Mouse (Mus musculus) CH12.LX (cell line): ENCODE results near the gene Nsun2. TPM values are rescaled to one million over a fixed set of nuclear protein-coding genes. Genes with fewer than 3 reads are reported as not detected.

Source experiments
- DNase-seq: peaks from one replicate; pipeline ENCODE4 v3.0.0-alpha.2; 2013; ENCODE audit errors: extremely low read depth
- H3K27ac ChIP-seq: 2 replicates; pipeline ENCODE4 v1.5.1; 2012; ENCODE audit warnings: low read depth, mild to moderate bottlenecking, control low read depth, moderate library complexity; ENCODE audit not compliant: insufficient read depth
- H3K27me3 ChIP-seq: replicated peaks from 2 replicates; pipeline ENCODE3; 2012; ENCODE audit warnings: inconsistent platforms
- H3K36me3 ChIP-seq, 2 experiments: replicated peaks in 1 of 2; 2 replicates each; pipeline versions ENCODE3 to v1.6.1; 2012; ENCODE audit warnings: inconsistent platforms in 1 of 2, low read length in 1 of 2, mild to moderate bottlenecking in 1 of 2, mixed read lengths in 1 of 2, moderate library complexity in 1 of 2; ENCODE audit not compliant: control insufficient read depth in 1 of 2, insufficient read depth in 1 of 2
- H3K4me1 ChIP-seq, 2 experiments: 2 replicates each; pipeline ENCODE4 v1.6.1; 2012; ENCODE audit warnings: inconsistent platforms in 1 of 2, moderate library complexity in 1 of 2; ENCODE audit not compliant: insufficient read depth in 2 of 2, control insufficient read depth in 1 of 2
- H3K4me2 ChIP-seq: 2 replicates; pipeline ENCODE4 v1.6.1; 2012; ENCODE audit warnings: low read depth, mild to moderate bottlenecking, control low read depth; ENCODE audit not compliant: poor library complexity, insufficient read depth, severe bottlenecking
- H3K4me3 ChIP-seq, 3 experiments: fragments of 150-350 bp in 1 of 3; sonication (generic) in 1 of 3; replicated peaks in 1 of 3; 2 replicates each; pipeline versions ENCODE3 to v1.5.1; 2011 to 2012; ENCODE audit warnings: low read depth in 2 of 3, low read length in 2 of 3, mild to moderate bottlenecking in 2 of 3, moderate library complexity in 2 of 3, control low read depth in 1 of 3, improper control_type of control experiment in 1 of 3, inconsistent platforms in 1 of 3, mixed read lengths in 1 of 3; ENCODE audit not compliant: poor library complexity in 1 of 3
- H3K79me2 ChIP-seq: replicated peaks from 2 replicates; pipeline ENCODE4 v1.6.1; 2012; ENCODE audit warnings: mild to moderate bottlenecking, moderate library complexity; ENCODE audit not compliant: control insufficient read depth, poor library complexity, insufficient read depth, severe bottlenecking; ENCODE audit errors: extremely low read depth
- H3K9ac ChIP-seq: 2 replicates; pipeline ENCODE4 v1.6.1; 2012; ENCODE audit warnings: low read depth, mild to moderate bottlenecking, control low read depth, moderate library complexity; ENCODE audit not compliant: insufficient read depth
- H3K9me3 ChIP-seq: replicated peaks from 2 replicates; pipeline ENCODE3; 2012; ENCODE audit warnings: low read length, inconsistent platforms, mixed read lengths
- CHD1 ChIP-seq: IDR thresholded peaks from 2 replicates; pipeline ENCODE4 v1.6.1; 2012; ENCODE audit warnings: low read depth, low read length, improper control_type of control experiment, inconsistent platforms
- ELF1 ChIP-seq: IDR thresholded peaks from 2 replicates; pipeline ENCODE4 v1.6.1; 2014; ENCODE audit warnings: low read depth, mild to moderate bottlenecking, inconsistent platforms, low read length, improper control_type of control experiment
- GABPA ChIP-seq: IDR thresholded peaks from 2 replicates; pipeline ENCODE4 v1.6.1; 2012; ENCODE audit warnings: low read depth, low read length, improper control_type of control experiment, inconsistent platforms; ENCODE audit not compliant: insufficient replicate concordance
- IRF4 ChIP-seq: IDR thresholded peaks from 2 replicates; pipeline ENCODE4 v1.6.1; 2014; ENCODE audit warnings: low read depth, mild to moderate bottlenecking, inconsistent platforms, low read length, improper control_type of control experiment
- JUN ChIP-seq: IDR thresholded peaks from 2 replicates; pipeline ENCODE4 v1.6.1; 2011; ENCODE audit warnings: low read depth, mild to moderate bottlenecking, low read length, improper control_type of control experiment, moderate library complexity; ENCODE audit not compliant: insufficient read depth
- MAX ChIP-seq: IDR thresholded peaks from 2 replicates; pipeline ENCODE4 v1.6.1; 2011; ENCODE audit warnings: low read length, improper control_type of control experiment
- MXI1 ChIP-seq: IDR thresholded peaks from 2 replicates; pipeline ENCODE4 v1.6.1; 2011; ENCODE audit warnings: mild to moderate bottlenecking, low read depth, low read length, improper control_type of control experiment
- NRF1 ChIP-seq: IDR thresholded peaks from 2 replicates; pipeline ENCODE4 v1.6.1; 2014; ENCODE audit warnings: low read depth, mild to moderate bottlenecking, inconsistent platforms, low read length, improper control_type of control experiment, moderate library complexity
- PAX5 ChIP-seq: IDR thresholded peaks from 2 replicates; pipeline ENCODE4 v1.6.1; 2012; ENCODE audit warnings: low read length, inconsistent platforms, mixed read lengths
- POLR2AphosphoS2 ChIP-seq: IDR thresholded peaks from 2 replicates; pipeline ENCODE4 v1.6.1; 2011; ENCODE audit warnings: low read depth, low read length, improper control_type of control experiment
- RCOR1 ChIP-seq: conservative IDR thresholded peaks from 2 replicates; pipeline ENCODE4 v1.6.1; 2012; ENCODE audit warnings: low read depth, mild to moderate bottlenecking, inconsistent platforms, low read length, improper control_type of control experiment
- SIN3A ChIP-seq: IDR thresholded peaks from 2 replicates; pipeline ENCODE4 v1.6.1; 2012; ENCODE audit warnings: low read length, improper control_type of control experiment, inconsistent platforms
- UBTF ChIP-seq: IDR thresholded peaks from 2 replicates; pipeline ENCODE4 v1.6.1; 2012; ENCODE audit warnings: low read depth, mild to moderate bottlenecking, inconsistent platforms, low read length, improper control_type of control experiment, moderate library complexity
- USF2 ChIP-seq: conservative IDR thresholded peaks from 2 replicates; pipeline ENCODE4 v1.6.1; 2011; ENCODE audit warnings: low read depth, low read length, improper control_type of control experiment
- ZC3H11A ChIP-seq: IDR thresholded peaks from 2 replicates; pipeline ENCODE4 v1.6.1; 2012; ENCODE audit warnings: low read depth, mild to moderate bottlenecking, inconsistent platforms, low read length, improper control_type of control experiment
- dilution Hi-C: fragments of 300-500 bp; cut with MboI; formaldehyde crosslinking; loops from 2 replicates; pipeline ENCODE4 v1.14.3; 2020; ENCODE audit warnings: low sequenced_read_pairs; ENCODE audit not compliant: extremely low pct_unique_long_range_greater_than_20kb, extremely low pct_ligation_motif_present
- in situ Hi-C: fragments of 300-500 bp; cut with MboI; formaldehyde crosslinking; loops from 3 replicates; pipeline ENCODE4 v1.14.3; 2019; ENCODE audit warnings: low sequenced_read_pairs, low pct_ligation_motif_present, low pct_unique_long_range_greater_than_20kb, mixed read lengths
- polyA plus RNA-seq: library from polyadenylated mRNA; unstranded; fragments of >175 nt; gene quantifications from 2 replicates; pipeline ENCODE4 v1.2.1, GENCODE M21; 2012; ENCODE audit warnings: low read depth; ENCODE audit not compliant: insufficient read length
- total RNA-seq, 2 experiments: library from RNA; depleted of rRNA; stranded (reverse); fragments of 300-350 nt in 1 of 2; fragments of >200 nt in 1 of 2; gene quantifications; 2 replicates each; pipeline ENCODE4 v1.2.3; 2012 to 2014

Gene Nsun2
- total and polyA plus RNA-seq, 3 experiments = 178 to 292 (median 279) TPM

DNA sequence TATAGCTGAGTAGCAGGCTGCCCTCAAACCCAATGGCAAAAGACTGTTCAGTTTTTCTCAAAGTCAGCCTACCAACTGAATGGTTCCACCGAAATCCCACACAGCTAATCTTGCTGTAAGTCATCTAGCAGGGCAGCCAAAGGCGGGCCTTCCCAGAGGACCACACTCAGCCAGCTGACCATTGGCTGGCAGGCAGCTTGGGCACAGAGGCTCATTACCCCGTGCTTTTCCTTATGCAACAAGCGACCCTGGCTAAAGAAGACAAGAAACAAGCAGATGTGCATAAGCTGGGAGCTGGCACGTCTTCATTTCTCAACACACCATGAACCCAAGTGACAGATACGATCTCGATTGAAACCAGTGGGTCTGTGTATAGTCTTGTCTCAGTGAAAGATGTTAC is 3.8 kb downstream of the Nsun2 start:
- Histone ChIP-seq H3K27me3 (no peaks in the 10 kb centered on the region), H3K36me3 (no peaks in the 10 kb centered on the region), H3K9me3 (no peaks in the 10 kb centered on the region), H3K79me2 (peaks cover 13% of the 10 kb centered on the region), H3K4me3 (no peak overlapping the region), H3K9ac (no peak overlapping the region), H3K27ac (no peak overlapping the region), H3K4me1 (peaks cover 0 to 18% of the 10 kb centered on the region in 2 experiments; a peak in 2 of 4 replicates), H3K4me2 (no peak overlapping the region)
- no peak for TF ChIP-seq CHD1
- TF ChIP-seq JUN = no peak
- no peak for TF ChIP-seq PAX5
- TF ChIP-seq IRF4 = no peak
- TF ChIP-seq POLR2AphosphoS2 = no peak
- TF ChIP-seq USF2 = no peak
- no peak for TF ChIP-seq ELF1
- no peak for TF ChIP-seq GABPA
- no peak for TF ChIP-seq NRF1
- no peak for TF ChIP-seq RCOR1
- no peak for DNase-seq
- dilution Hi-C loops = no loop called here
- in situ Hi-C loops = no loop called here

DNA sequence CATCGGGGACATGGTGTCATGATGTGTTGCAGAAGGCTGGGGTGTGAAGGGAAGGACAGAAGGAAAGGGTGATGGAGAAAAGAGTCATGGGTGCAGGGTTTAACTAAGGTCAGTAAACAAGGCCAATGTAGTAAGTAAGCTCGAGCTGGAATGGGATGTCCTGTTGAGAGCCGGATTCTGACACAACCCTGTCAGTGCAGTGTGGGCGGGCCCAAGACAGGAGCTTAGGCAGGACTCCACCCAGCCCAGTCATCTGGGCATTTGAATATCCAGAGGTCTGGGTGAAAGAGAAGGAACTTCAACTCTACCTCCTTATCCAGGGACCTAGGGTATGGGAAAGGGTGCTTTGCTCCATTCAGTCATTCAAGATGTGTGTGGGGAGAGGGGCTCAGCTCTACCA is 4.8 kb downstream of the Nsun2 start:
- TF ChIP-seq ELF1 = no peak
- peaks cover 0 to 15% of the 10 kb centered on the region in 2 experiments; a peak in 2 of 4 replicates for H3K4me1 ChIP-seq
- no peaks in the 10 kb centered on the region for H3K36me3 ChIP-seq
- no peaks in the 10 kb centered on the region for H3K9me3 ChIP-seq
- no peak overlapping the region for H3K4me2 ChIP-seq
- DNase-seq = no peak
- dilution Hi-C loops = no loop called here
- H3K27ac ChIP-seq = no peak overlapping the region
- H3K4me3 ChIP-seq = no peak overlapping the region
- in situ Hi-C loops = no loop called here
- H3K27me3 ChIP-seq = no peaks in the 10 kb centered on the region
- H3K9ac ChIP-seq = no peak overlapping the region
- peaks cover 4% of the 10 kb centered on the region; the same call in 1 of the 2 replicates for H3K79me2 ChIP-seq

DNA sequence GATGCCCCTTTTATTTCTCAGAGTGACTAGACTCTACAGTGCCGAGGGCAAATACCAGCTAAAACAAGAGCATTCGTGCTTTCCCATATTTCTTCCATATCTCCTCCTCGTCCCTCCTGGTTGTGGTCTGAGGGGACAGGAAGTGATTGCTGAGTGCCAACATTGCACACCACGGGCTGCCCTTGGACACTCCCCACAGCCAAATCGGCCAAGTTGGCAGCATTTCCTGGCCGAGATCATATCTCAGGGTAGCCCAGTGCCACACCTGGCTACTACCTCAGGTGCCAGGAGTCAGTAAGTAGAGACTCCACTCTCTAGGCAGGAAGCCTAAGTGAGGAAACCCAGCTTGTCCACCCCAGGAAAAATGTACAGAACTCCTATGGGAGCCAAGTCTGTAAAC is 7.7 kb downstream of the Nsun2 start:
- no peak overlapping the region for H3K27ac ChIP-seq
- TF ChIP-seq MXI1 (no peak), JUN (no peak), NRF1 (no peak), GABPA (no peak), MAX (no peak), ZC3H11A (no peak), UBTF (no peak), SIN3A (no peak)
- TF ChIP-seq, all 38 proteins: peak for 0
- in situ Hi-C loops = loop anchor here (10.0 kb wide), 1 partner anchor 74 kb away; the partner anchor contains the start of gene Srd5a1
- no peak overlapping the region for H3K9ac ChIP-seq
- no peak overlapping the region for H3K4me3 ChIP-seq
- no peaks in the 10 kb centered on the region for H3K79me2 ChIP-seq
- H3K4me1 ChIP-seq = peaks cover 0 to 5% of the 10 kb centered on the region in 2 experiments; a peak in 1 of 4 replicates
- H3K27me3 ChIP-seq = no peaks in the 10 kb centered on the region
- H3K36me3 ChIP-seq = no peaks in the 10 kb centered on the region
- no peak overlapping the region for H3K4me2 ChIP-seq
- no peak for DNase-seq
- no peaks in the 10 kb centered on the region for H3K9me3 ChIP-seq
- dilution Hi-C loops = no loop called here
